Mouse (Mus musculus) kidney, adult 2 months (tissue): ENCODE data around the gene Ccdc77. TPM values are rescaled to one million over a fixed set of nuclear protein-coding genes. Genes with fewer than 3 reads are reported as not detected.

Source experiments
- DNase-seq: peaks from one replicate; pipeline ENCODE4 v3.0.0; 2021
- H3K27ac ChIP-seq: fragments of 200-500 bp; 2 replicates; pipeline ENCODE4 v1.5.1; 2012; ENCODE audit warnings: low read depth, low read length, control low read depth, inconsistent platforms; ENCODE audit not compliant: insufficient read depth
- H3K27me3 ChIP-seq: fragments of 200-500 bp; replicated peaks from 2 replicates; pipeline ENCODE4 v1.6.1; 2012; ENCODE audit warnings: mild to moderate bottlenecking, moderate library complexity, low read length, inconsistent platforms; ENCODE audit not compliant: control insufficient read depth, insufficient read depth
- H3K36me3 ChIP-seq: fragments of 200-500 bp; 2 replicates; pipeline ENCODE4 v1.6.1; 2012; ENCODE audit warnings: mild to moderate bottlenecking, moderate library complexity, low read length, inconsistent platforms; ENCODE audit not compliant: control insufficient read depth, insufficient read depth
- H3K4me1 ChIP-seq: fragments of 200-500 bp; 2 replicates; pipeline ENCODE4 v1.6.1; 2011; ENCODE audit warnings: low read length; ENCODE audit not compliant: control insufficient read depth, insufficient read depth
- H3K4me3 ChIP-seq: fragments of 200-500 bp; 2 replicates; pipeline ENCODE4 v1.5.1; 2011; ENCODE audit warnings: mild to moderate bottlenecking, low read depth, low read length, control low read depth; ENCODE audit not compliant: insufficient read depth
- CTCF ChIP-seq: fragments of 200-500 bp; conservative IDR thresholded peaks from 2 replicates; pipeline ENCODE4 v1.5.1; 2011; ENCODE audit warnings: low read depth, mild to moderate bottlenecking, control low read depth, low read length, moderate library complexity, mixed read lengths; ENCODE audit not compliant: insufficient read depth, insufficient read length
- POLR2A ChIP-seq: fragments of 200-500 bp; IDR thresholded peaks from one replicate; pipeline ENCODE4 v1.6.1; 2011; ENCODE audit warnings: low read depth, low read length, control low read depth
- WGBS: fragments of 180-500 bp; shearing (Covaris S2); methylation state at CpG from one replicate; pipeline ENCODE4 v1.1.7; 2018; 5-methylcytosine and 5-hydroxymethylcytosine counted together
- polyA plus RNA-seq: library from polyadenylated mRNA; depleted of rRNA; stranded (reverse); fragments of >200 nt; gene quantifications from 2 replicates; pipeline ENCODE4 v1.2.3, GENCODE M21; 2012; rRNA removed

Gene Ccdc77
- polyA plus RNA-seq, 1 experiment = 3.1 TPM

DNA sequence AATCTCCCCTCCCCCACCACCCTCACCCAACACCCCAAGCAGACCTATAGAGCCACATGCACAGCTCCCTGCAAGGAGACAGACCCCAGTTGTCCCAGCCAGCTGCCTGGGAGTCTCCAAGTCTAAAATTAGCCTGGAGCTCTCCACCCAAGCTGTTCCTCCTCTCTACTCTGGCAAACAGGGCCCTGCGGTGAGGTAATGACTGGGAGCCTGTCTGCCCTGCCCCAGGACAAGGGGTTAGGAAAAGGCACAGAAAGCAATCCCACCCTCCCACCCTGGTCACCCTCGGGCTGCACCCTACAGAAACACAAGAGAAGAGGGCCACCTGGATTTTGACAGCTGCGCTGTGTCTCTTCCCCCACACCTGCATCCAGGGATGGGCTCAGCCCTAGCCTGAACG, 89.3 kb downstream of the Ccdc77 start:
- Histone ChIP-seq H3K27ac (no peak overlapping the region), H3K36me3 (no peaks in the 10 kb centered on the region), H3K27me3 (no peaks in the 10 kb centered on the region), H3K4me1 (peaks cover 5% of the 10 kb centered on the region; the same call in 1 of the 2 replicates), H3K4me3 (no peak overlapping the region)
- TF ChIP-seq POLR2A (no peak), CTCF (no peak)
- 54% methylated on average over 4 of the region's 4 CpGs for WGBS
- DNase-seq = no peak

Other genes starting within 250 kb of the Ccdc77 start
- gene D330020A13Rik, start 70.0 kb downstream of the Ccdc77 start, polyA plus RNA-seq = 0.09 and 0.22 TPM in 2 replicates
- gene B4galnt3, start 69.8 kb downstream of the Ccdc77 start, polyA plus RNA-seq = 28.9 and 35.3 TPM in 2 replicates
- 3.5 and 4.3 TPM in 2 replicates for gene Kdm5a, start 250 bp downstream of the Ccdc77 start, polyA plus RNA-seq
- 36.1 and 37.2 TPM in 2 replicates for gene Il17ra, start 98.9 kb upstream of the Ccdc77 start, polyA plus RNA-seq
- gene Tmem121b, start 129.4 kb upstream of the Ccdc77 start, polyA plus RNA-seq = 0.01 and 0.05 TPM in 2 replicates
- gene Hdhd5, start 166.9 kb upstream of the Ccdc77 start, polyA plus RNA-seq = 36.0 and 36.1 TPM in 2 replicates